Mouse (Mus musculus): ENCODE results near the gene Ttll5. TPM values are rescaled to one million over a fixed set of nuclear protein-coding genes. Genes with fewer than 3 reads are reported as not detected.

The Ttll5 gene
- polyA plus RNA-seq, 1 experiment = 31.2 TPM

DNA sequence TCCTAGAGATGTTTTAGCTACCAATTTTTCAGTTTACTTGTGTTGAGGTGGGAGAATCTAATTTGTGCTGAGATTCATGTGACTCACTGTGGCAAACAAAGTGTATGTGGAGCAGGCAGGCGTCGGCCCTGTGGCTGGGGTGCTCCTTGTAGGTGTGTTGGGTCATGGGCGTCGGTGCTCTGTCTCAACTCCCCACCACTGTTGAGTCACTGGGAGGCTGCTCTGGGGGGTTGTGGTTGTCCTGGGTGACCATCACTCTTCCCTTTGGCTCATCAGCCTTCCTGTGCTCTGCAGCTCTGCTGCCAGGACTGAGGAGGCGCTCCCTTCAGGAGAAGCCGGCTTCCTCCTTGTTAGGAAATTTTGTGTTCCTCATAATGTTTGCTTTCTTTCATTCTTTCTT lies 79.5 kb downstream of the Ttll5 start:
- no peak overlapping the region for H3K27ac ChIP-seq (ENCODE audit: insufficient read depth, low read length)
- no peak overlapping the region for H3K4me3 ChIP-seq (ENCODE audit: insufficient read depth, low read length)
- TF ChIP-seq POLR2A (IDR thresholded peaks at IDR 0.05; ENCODE audit: extremely low read depth, insufficient read depth, low read length) (no peak), CTCF (IDR thresholded peaks at IDR 0.05; ENCODE audit: extremely low read depth, insufficient read depth, low read length) (no peak)
- no peaks in the 10 kb centered on the region for H3K4me1 ChIP-seq (ENCODE audit: control insufficient read depth, insufficient read depth, low read length)

DNA sequence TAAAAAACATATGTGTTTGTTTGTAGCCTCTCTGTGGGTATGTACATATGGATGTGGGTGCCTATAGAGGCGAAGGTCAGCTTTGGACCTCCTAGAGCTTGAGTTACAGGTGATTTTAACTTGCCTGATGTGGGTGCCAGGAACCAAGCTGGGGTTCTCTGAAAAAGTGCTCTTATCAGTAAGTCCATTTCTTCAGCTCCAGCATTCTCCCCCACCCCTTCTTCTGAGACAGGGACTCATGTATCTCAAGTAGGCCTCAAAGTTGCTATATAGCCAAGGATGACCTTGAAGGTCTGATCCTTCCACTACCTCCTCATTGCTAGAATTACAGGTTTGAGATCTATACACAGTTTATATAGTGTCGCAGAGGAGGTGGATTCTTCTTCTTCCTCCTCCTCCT lies 81.2 kb downstream of the Ttll5 start:
- Histone ChIP-seq H3K4me3 (ENCODE audit: insufficient read depth, low read length) (no peak overlapping the region), H3K4me1 (ENCODE audit: control insufficient read depth, insufficient read depth, low read length) (no peaks in the 10 kb centered on the region), H3K27ac (ENCODE audit: insufficient read depth, low read length) (no peak overlapping the region)
- no peak for TF ChIP-seq CTCF (IDR thresholded peaks at IDR 0.05; ENCODE audit: extremely low read depth, insufficient read depth, low read length)
- no peak for TF ChIP-seq POLR2A (IDR thresholded peaks at IDR 0.05; ENCODE audit: extremely low read depth, insufficient read depth, low read length)

DNA sequence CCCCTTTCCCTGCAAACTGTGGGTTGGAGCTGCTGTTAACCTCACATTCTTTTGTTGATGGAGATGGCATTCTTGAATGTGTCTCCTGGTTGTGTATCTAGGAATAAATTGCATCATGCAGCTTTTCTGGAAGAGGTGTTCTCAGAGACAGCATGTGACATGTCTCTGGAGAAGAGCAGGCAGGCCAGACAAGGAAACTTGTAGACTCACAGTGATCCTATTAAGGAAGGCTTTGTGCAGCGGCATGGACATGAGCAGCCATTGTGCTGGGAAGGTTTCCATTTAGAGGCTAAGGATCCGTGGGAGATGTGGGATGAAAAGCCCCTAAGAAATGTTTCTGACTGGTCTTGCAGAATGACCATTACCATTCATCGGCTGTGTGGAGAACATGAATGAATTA lies 83.4 kb downstream of the Ttll5 start:
- Histone ChIP-seq H3K4me3 (ENCODE audit: insufficient read depth, low read length) (no peak overlapping the region), H3K27ac (ENCODE audit: insufficient read depth, low read length) (no peak overlapping the region), H3K4me1 (ENCODE audit: control insufficient read depth, insufficient read depth, low read length) (no peaks in the 10 kb centered on the region)
- TF ChIP-seq POLR2A (IDR thresholded peaks at IDR 0.05; ENCODE audit: extremely low read depth, insufficient read depth, low read length) = no peak
- no peak for TF ChIP-seq CTCF (IDR thresholded peaks at IDR 0.05; ENCODE audit: extremely low read depth, insufficient read depth, low read length)

DNA sequence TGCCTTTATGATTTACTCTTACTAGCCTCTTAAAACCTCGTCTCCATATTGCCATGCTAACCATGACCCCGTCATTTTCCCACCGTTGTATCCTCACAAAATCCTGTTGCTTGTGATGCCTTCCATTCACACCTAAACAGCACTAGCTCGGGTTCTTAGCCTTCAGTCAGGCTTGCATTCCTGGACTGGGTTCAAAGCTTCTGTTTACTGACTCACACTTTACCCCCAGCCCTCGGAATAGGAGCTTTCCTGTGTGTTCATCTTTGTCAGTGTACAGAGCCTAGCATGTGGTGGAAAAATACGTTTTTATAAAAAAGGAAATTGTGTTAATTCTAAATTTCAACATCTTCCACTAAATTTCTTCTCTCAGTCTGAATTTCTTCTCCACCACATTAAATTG lies 86.4 kb downstream of the Ttll5 start:
- no peak overlapping the region for H3K4me3 ChIP-seq (ENCODE audit: insufficient read depth, low read length)
- no peaks in the 10 kb centered on the region for H3K4me1 ChIP-seq (ENCODE audit: control insufficient read depth, insufficient read depth, low read length)
- TF ChIP-seq POLR2A (IDR thresholded peaks at IDR 0.05; ENCODE audit: extremely low read depth, insufficient read depth, low read length) = no peak
- no peak for TF ChIP-seq CTCF (IDR thresholded peaks at IDR 0.05; ENCODE audit: extremely low read depth, insufficient read depth, low read length)
- no peak overlapping the region for H3K27ac ChIP-seq (ENCODE audit: insufficient read depth, low read length)

DNA sequence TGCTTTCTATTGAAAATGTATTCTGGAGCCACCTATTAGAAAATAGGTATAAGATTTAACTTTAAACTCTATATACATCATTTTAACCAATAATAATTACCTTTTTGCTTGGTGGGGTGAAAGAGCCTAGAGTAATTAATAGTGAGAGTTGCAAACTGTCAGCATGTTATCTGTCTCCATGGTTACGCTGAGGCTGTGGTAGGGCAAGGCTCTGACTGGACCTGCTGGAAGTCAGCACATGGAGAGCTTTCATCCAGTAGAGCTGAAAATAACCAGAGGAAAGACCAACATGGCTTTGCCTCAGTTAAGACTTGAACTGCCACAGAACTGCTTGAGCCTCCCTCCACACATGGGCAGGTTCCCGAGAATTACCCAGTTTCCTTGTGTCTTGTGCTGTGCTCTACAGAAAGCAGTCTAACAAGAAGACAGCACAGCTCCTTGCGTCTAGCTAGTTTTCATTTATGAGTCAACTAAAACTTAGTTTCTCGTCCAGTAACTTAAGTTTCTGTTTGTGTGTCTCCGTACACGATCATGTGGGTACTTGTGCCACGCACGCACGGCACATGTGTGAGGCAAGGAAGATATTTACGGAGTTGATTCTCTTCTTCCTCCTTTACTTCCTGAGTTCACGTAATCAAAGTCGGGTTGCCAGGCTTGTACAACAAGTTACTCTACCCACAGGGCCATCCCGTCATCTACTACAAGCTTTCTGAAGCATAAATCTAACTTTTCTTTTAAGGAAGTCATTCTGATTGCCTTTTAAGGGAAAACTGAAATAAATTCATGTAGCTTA lies 88.4 kb downstream of the Ttll5 start:
- TF ChIP-seq CTCF (IDR thresholded peaks at IDR 0.05; ENCODE audit: extremely low read depth, insufficient read depth, low read length) (no peak), POLR2A (IDR thresholded peaks at IDR 0.05; ENCODE audit: extremely low read depth, insufficient read depth, low read length) (no peak)
- no peak overlapping the region for H3K4me3 ChIP-seq (ENCODE audit: insufficient read depth, low read length)
- H3K4me1 ChIP-seq (ENCODE audit: control insufficient read depth, insufficient read depth, low read length) = no peaks in the 10 kb centered on the region
- H3K27ac ChIP-seq (ENCODE audit: insufficient read depth, low read length) = no peak overlapping the region

DNA sequence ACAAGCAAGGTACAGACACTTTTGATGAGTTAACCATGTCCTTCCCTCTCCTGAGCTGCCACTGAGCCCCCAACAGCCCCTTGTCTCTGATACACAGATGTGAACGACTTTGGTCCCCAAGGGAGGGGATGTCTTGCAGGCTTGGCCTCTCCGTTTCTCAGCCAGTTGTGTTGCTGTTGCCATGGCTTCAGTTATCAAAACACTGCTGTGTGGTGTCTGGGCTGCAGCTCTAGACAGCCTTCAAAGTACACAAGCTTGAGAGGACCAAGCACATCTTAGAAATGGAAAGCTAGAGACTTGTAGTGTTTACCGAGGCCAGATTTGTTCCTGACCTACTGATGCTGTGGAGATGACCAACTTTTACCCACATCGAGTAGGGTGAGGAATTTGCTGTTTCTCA lies 102.4 kb downstream of the Ttll5 start:
- TF ChIP-seq POLR2A (IDR thresholded peaks at IDR 0.05; ENCODE audit: extremely low read depth, insufficient read depth, low read length) = no peak
- no peak for TF ChIP-seq CTCF (IDR thresholded peaks at IDR 0.05; ENCODE audit: extremely low read depth, insufficient read depth, low read length)
- no peaks in the 10 kb centered on the region; the same call in 1 of the 2 replicates for H3K4me1 ChIP-seq (ENCODE audit: control insufficient read depth, insufficient read depth, low read length)
- no peak overlapping the region for H3K27ac ChIP-seq (ENCODE audit: insufficient read depth, low read length)
- no peak overlapping the region for H3K4me3 ChIP-seq (ENCODE audit: insufficient read depth, low read length)

DNA sequence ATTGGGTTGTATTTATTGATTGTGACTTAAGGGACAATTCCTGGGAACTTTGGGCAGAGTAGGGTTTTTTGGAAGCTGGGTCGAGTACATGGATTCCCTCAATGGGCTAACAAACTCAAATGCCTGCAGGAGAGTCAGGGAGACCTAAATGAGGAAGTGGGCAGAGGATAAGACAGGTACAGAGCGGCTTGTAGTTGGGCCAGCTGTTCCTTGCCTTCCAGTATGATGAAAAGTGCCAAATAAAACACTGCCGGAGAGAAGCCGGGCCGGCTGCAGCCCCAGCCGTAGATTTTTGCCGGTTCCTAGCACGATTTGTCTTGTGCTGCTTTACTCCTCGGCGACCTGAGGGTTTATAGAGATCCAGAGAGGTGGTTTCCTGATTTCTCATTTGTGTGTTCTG lies 104.1 kb downstream of the Ttll5 start:
- Histone ChIP-seq H3K4me3 (ENCODE audit: insufficient read depth, low read length) (no peak overlapping the region), H3K4me1 (ENCODE audit: control insufficient read depth, insufficient read depth, low read length) (no peaks in the 10 kb centered on the region; the same call in 1 of the 2 replicates), H3K27ac (ENCODE audit: insufficient read depth, low read length) (no peak overlapping the region)
- no peak for TF ChIP-seq POLR2A (IDR thresholded peaks at IDR 0.05; ENCODE audit: extremely low read depth, insufficient read depth, low read length)
- TF ChIP-seq CTCF (IDR thresholded peaks at IDR 0.05; ENCODE audit: extremely low read depth, insufficient read depth, low read length) = no peak

DNA sequence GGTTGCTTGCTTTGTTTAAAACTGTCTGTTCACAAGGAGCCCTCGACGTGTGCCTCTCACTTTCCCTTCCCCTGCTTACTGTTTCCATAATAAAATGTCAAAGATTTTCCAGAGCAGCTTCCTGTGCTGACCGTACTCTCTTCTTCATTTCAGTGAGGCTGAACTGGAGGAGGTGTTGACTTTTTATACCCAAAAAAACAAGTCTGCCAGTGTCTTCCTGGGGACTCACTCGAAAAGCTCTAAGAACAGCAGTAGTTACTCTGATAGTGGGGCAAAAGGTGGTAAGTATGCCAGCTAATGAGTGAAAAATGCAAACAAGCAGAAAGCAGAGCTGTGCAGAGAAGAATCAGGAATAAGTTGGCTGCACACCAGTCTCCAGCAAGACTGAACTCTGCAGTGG lies 105.3 kb downstream of the Ttll5 start:
- H3K4me1 ChIP-seq (ENCODE audit: control insufficient read depth, insufficient read depth, low read length) = no peaks in the 10 kb centered on the region; the same call in 1 of the 2 replicates
- TF ChIP-seq CTCF (IDR thresholded peaks at IDR 0.05; ENCODE audit: extremely low read depth, insufficient read depth, low read length) (no peak), POLR2A (IDR thresholded peaks at IDR 0.05; ENCODE audit: extremely low read depth, insufficient read depth, low read length) (no peak)
- no peak overlapping the region for H3K27ac ChIP-seq (ENCODE audit: insufficient read depth, low read length)
- H3K4me3 ChIP-seq (ENCODE audit: insufficient read depth, low read length) = no peak overlapping the region

DNA sequence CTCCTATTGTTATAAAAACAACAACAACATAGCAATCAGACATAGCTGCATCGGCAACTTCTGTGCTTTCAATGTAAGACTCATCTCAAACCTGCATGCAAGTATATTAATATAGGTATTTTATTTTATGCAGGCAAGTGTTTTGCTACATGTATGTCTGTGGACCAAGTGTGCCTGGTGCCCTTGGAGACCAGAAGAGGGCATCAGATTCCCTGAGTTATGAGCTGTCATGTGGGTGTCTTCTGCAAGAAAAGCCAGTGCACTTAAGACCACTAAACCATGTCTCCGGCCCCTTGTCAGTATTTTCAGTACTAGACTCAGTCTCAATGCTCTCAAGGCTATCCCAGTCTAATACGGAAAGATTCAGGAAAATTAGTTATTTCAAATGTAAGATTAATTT lies 106.3 kb downstream of the Ttll5 start:
- no peak for TF ChIP-seq POLR2A (IDR thresholded peaks at IDR 0.05; ENCODE audit: extremely low read depth, insufficient read depth, low read length)
- TF ChIP-seq CTCF (IDR thresholded peaks at IDR 0.05; ENCODE audit: extremely low read depth, insufficient read depth, low read length) = peak; percentile 35; the same call in 1 of the 2 replicates
- Histone ChIP-seq H3K27ac (ENCODE audit: insufficient read depth, low read length) (no peak overlapping the region), H3K4me3 (ENCODE audit: insufficient read depth, low read length) (no peak overlapping the region), H3K4me1 (ENCODE audit: control insufficient read depth, insufficient read depth, low read length) (no peaks in the 10 kb centered on the region; the same call in 1 of the 2 replicates)

DNA sequence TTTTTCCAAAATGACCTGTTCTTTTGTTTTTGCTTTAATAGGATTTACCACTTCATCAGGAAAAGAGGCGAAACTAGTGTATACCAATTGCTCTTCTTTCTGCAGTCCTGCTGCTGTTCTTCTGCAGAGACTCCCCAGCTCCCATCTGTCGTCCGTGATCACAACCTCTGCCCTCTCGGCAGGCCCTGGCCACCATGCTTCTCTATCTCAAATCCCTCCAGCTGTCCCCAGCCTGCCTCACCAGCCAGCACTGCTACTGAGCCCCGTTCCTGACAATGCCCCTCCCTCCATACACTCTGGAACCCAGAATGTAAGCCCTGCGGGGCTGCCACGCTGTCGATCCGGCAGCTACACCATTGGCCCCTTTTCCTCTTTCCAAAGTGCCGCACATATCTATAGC lies 108.8 kb downstream of the Ttll5 start:
- no peak overlapping the region for H3K4me3 ChIP-seq (ENCODE audit: insufficient read depth, low read length)
- TF ChIP-seq CTCF (IDR thresholded peaks at IDR 0.05; ENCODE audit: extremely low read depth, insufficient read depth, low read length) (no peak), POLR2A (IDR thresholded peaks at IDR 0.05; ENCODE audit: extremely low read depth, insufficient read depth, low read length) (no peak)
- no peaks in the 10 kb centered on the region; the same call in 1 of the 2 replicates for H3K4me1 ChIP-seq (ENCODE audit: control insufficient read depth, insufficient read depth, low read length)
- H3K27ac ChIP-seq (ENCODE audit: insufficient read depth, low read length) = no peak overlapping the region
